Mouse (Mus musculus): ENCODE results near the gene Dydc2. TPM values are rescaled to one million over a fixed set of nuclear protein-coding genes. Genes with fewer than 3 reads are reported as not detected.

Gene Dydc2
- polyA plus RNA-seq, 1 experiment from 2014 or later: not detected

GRCm38 (mm10) chr14:41100712-41101111, 31.7 kb upstream of the Dydc2 start:
- H3K4me3 ChIP-seq (ENCODE audit: low read depth, low read length): no peak overlapping the region
- H3K36me3 ChIP-seq (ENCODE audit: insufficient read depth): no peaks in the 10 kb centered on the region
- DNase-seq (no peak), ATAC-seq (ENCODE audit: insufficient read depth) (no peak)
- no peak for TF ChIP-seq CTCF (IDR thresholded peaks at IDR 0.05; ENCODE audit: low read depth)
- H3K9ac ChIP-seq: no peak overlapping the region
- no peaks in the 10 kb centered on the region for H3K27me3 ChIP-seq (ENCODE audit: insufficient read depth, low read length)
- no peaks in the 10 kb centered on the region for H3K9me3 ChIP-seq (ENCODE audit: low read depth, low read length)
- no peak overlapping the region for H3K27ac ChIP-seq (ENCODE audit: low read depth)
- WGBS: 52% methylated on average over 3 of the region's 3 CpGs
- H3K4me1 ChIP-seq (ENCODE audit: insufficient read depth): no peaks in the 10 kb centered on the region
- no peak overlapping the region for H3K4me2 ChIP-seq

- TF ChIP-seq CTCF (IDR thresholded peaks at IDR 0.05; ENCODE audit: low read depth): no peak
- ATAC-seq (ENCODE audit: insufficient read depth) (no peak), DNase-seq (no peak)
- Histone ChIP-seq H3K27me3 (ENCODE audit: insufficient read depth, low read length) (no peaks in the 10 kb centered on the region), H3K27ac (ENCODE audit: low read depth) (no peak overlapping the region), H3K4me2 (no peak overlapping the region), H3K9me3 (ENCODE audit: low read depth, low read length) (no peaks in the 10 kb centered on the region), H3K4me3 (ENCODE audit: low read depth, low read length) (no peak overlapping the region), H3K36me3 (ENCODE audit: insufficient read depth) (no peaks in the 10 kb centered on the region), H3K4me1 (ENCODE audit: insufficient read depth) (no peaks in the 10 kb centered on the region), H3K9ac (no peak overlapping the region)
- 78% methylated on average over 1 of the region's 1 CpGs for WGBS
These were observed 29.7 kb upstream of the Dydc2 start for GRCm38 (mm10) chr14:41098726-41099125.

GRCm38 (mm10) chr14:41096296-41096860, 27.4 kb upstream of the Dydc2 start:
- no peak for DNase-seq
- Histone ChIP-seq H3K27ac (ENCODE audit: low read depth) (no peak overlapping the region), H3K4me2 (no peak overlapping the region), H3K4me3 (ENCODE audit: low read depth, low read length) (no peak overlapping the region), H3K27me3 (ENCODE audit: insufficient read depth, low read length) (no peaks in the 10 kb centered on the region), H3K9me3 (ENCODE audit: low read depth, low read length) (no peaks in the 10 kb centered on the region), H3K9ac (no peak overlapping the region), H3K36me3 (ENCODE audit: insufficient read depth) (no peaks in the 10 kb centered on the region), H3K4me1 (ENCODE audit: insufficient read depth) (no peaks in the 10 kb centered on the region)
- WGBS: 89% methylated on average over 3 of the region's 3 CpGs
- no peak for TF ChIP-seq CTCF (IDR thresholded peaks at IDR 0.05; ENCODE audit: low read depth)
- ATAC-seq (ENCODE audit: insufficient read depth): no peak

GRCm38 (mm10) chr14:41094114-41094513, 25.1 kb upstream of the Dydc2 start:
- H3K36me3 ChIP-seq (ENCODE audit: insufficient read depth): no peaks in the 10 kb centered on the region
- no peaks in the 10 kb centered on the region for H3K27me3 ChIP-seq (ENCODE audit: insufficient read depth, low read length)
- ATAC-seq (ENCODE audit: insufficient read depth) (no peak), DNase-seq (peak; percentile 35)
- H3K9me3 ChIP-seq (ENCODE audit: low read depth, low read length): no peaks in the 10 kb centered on the region
- no peak overlapping the region for H3K27ac ChIP-seq (ENCODE audit: low read depth)
- no peak overlapping the region for H3K4me3 ChIP-seq (ENCODE audit: low read depth, low read length)
- 49% methylated on average over 1 of the region's 1 CpGs for WGBS
- no peaks in the 10 kb centered on the region for H3K4me1 ChIP-seq (ENCODE audit: insufficient read depth)
- peak; percentile 75 for TF ChIP-seq CTCF (IDR thresholded peaks at IDR 0.05; ENCODE audit: low read depth)
- H3K4me2 ChIP-seq: no peak overlapping the region
- H3K9ac ChIP-seq: no peak overlapping the region

- Histone ChIP-seq H3K9me3 (ENCODE audit: low read depth, low read length) (no peaks in the 10 kb centered on the region), H3K36me3 (ENCODE audit: insufficient read depth) (no peaks in the 10 kb centered on the region), H3K27me3 (ENCODE audit: insufficient read depth, low read length) (no peaks in the 10 kb centered on the region), H3K9ac (no peak overlapping the region), H3K27ac (ENCODE audit: low read depth) (no peak overlapping the region), H3K4me3 (ENCODE audit: low read depth, low read length) (no peak overlapping the region), H3K4me1 (ENCODE audit: insufficient read depth) (no peaks in the 10 kb centered on the region), H3K4me2 (no peak overlapping the region)
- DNase-seq (peak; percentile 48), ATAC-seq (ENCODE audit: insufficient read depth) (no peak)
- WGBS: 49% methylated on average over 8 of the region's 8 CpGs
- peak; percentile 70 for TF ChIP-seq CTCF (IDR thresholded peaks at IDR 0.05; ENCODE audit: low read depth)
These were observed 21.8 kb upstream of the Dydc2 start for GRCm38 (mm10) chr14:41090777-41091176.

- no peak overlapping the region for H3K27ac ChIP-seq (ENCODE audit: low read depth)
- no peak overlapping the region for H3K4me3 ChIP-seq (ENCODE audit: low read depth, low read length)
- peak; percentile 40 for DNase-seq
- H3K9me3 ChIP-seq (ENCODE audit: low read depth, low read length): no peaks in the 10 kb centered on the region
- H3K9ac ChIP-seq: no peak overlapping the region
- no peak for ATAC-seq (ENCODE audit: insufficient read depth)
- H3K36me3 ChIP-seq (ENCODE audit: insufficient read depth): no peaks in the 10 kb centered on the region
- no peaks in the 10 kb centered on the region for H3K4me1 ChIP-seq (ENCODE audit: insufficient read depth)
- TF ChIP-seq CTCF (IDR thresholded peaks at IDR 0.05; ENCODE audit: low read depth): peak; percentile 45
- 86% methylated on average over 1 of the region's 1 CpGs for WGBS
- H3K4me2 ChIP-seq: no peak overlapping the region
- H3K27me3 ChIP-seq (ENCODE audit: insufficient read depth, low read length): no peaks in the 10 kb centered on the region
These were observed 18.5 kb upstream of the Dydc2 start for GRCm38 (mm10) chr14:41087509-41087908.

GRCm38 (mm10) chr14:41082408-41082807, 13.4 kb upstream of the Dydc2 start:
- H3K27me3 ChIP-seq (ENCODE audit: insufficient read depth, low read length): no peaks in the 10 kb centered on the region
- no peak overlapping the region for H3K4me2 ChIP-seq
- no peak overlapping the region for H3K9ac ChIP-seq
- H3K4me1 ChIP-seq (ENCODE audit: insufficient read depth): no peaks in the 10 kb centered on the region
- no peaks in the 10 kb centered on the region for H3K9me3 ChIP-seq (ENCODE audit: low read depth, low read length)
- no peak overlapping the region for H3K27ac ChIP-seq (ENCODE audit: low read depth)
- ATAC-seq (ENCODE audit: insufficient read depth) (no peak), DNase-seq (no peak)
- WGBS: 92% methylated on average over 2 of the region's 2 CpGs
- H3K36me3 ChIP-seq (ENCODE audit: insufficient read depth): no peaks in the 10 kb centered on the region
- no peak overlapping the region for H3K4me3 ChIP-seq (ENCODE audit: low read depth, low read length)
- TF ChIP-seq CTCF (IDR thresholded peaks at IDR 0.05; ENCODE audit: low read depth): no peak

- Histone ChIP-seq H3K4me3 (ENCODE audit: low read depth, low read length) (peak overlapping the region; percentile 35), H3K4me1 (ENCODE audit: insufficient read depth) (no peaks in the 10 kb centered on the region), H3K27me3 (ENCODE audit: insufficient read depth, low read length) (no peaks in the 10 kb centered on the region), H3K4me2 (peak overlapping the region; percentile 62), H3K9ac (peak overlapping the region; percentile 9; the same call in 1 of the 2 replicates), H3K9me3 (ENCODE audit: low read depth, low read length) (no peaks in the 10 kb centered on the region), H3K36me3 (ENCODE audit: insufficient read depth) (no peaks in the 10 kb centered on the region), H3K27ac (ENCODE audit: low read depth) (no peak overlapping the region)
- DNase-seq (no peak), ATAC-seq (ENCODE audit: insufficient read depth) (no peak)
- TF ChIP-seq CTCF (IDR thresholded peaks at IDR 0.05; ENCODE audit: low read depth): no peak
- 1% methylated on average over 8 of the region's 8 CpGs for WGBS
These were observed 3.9 kb upstream of the Dydc2 start for GRCm38 (mm10) chr14:41072944-41073275.

Measured in lung, embryonic 14.5 days (tissue).